In the genomic region with DNA sequence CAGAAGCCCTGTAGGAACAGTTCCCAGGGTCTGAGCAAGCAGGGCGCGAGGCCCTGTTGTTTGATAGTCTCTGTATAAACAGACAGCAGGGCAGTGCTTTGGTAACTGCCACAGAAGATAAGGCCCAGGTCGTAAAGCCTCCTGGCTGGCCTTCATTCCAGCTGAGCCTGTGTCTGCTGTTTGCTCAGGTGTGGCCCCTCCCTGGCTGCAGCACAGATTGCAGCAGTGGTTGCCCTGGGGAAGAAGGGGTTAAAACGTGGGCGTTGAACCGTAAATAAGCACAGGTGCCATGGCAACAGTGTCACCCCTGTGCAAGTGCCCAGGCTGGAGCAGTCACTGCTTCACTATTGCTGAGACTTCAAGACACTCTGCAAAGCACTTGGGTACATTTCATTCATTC, we compare ENCODE assay signal across 11 mouse cellular contexts. TPM values are rescaled to one million over a fixed set of nuclear protein-coding genes. Genes with fewer than 3 reads are reported as not detected.
A peak's percentile ranks its signal among the peaks of the same experiment; 100 is the strongest.
DNase-seq lines count a peak whose midpoint lies in the region; ATAC-seq and TF ChIP-seq lines count a peak whose summit lies in the region.
"Had no signal": no experiment of that assay in that cellular context is flagged by ENCODE, and none has a peak within 500 bp of the region (broad histone marks: within the 10 kb centered on the region; RNA-seq: fewer than 3 reads in every experiment).

No protein-coding gene starts in this region.

- H3K9ac ChIP-seq in forebrain, embryonic 15.5 days (replicated peaks), result no peak overlapping the region
- H3K9ac ChIP-seq in neural tube, embryonic 15.5 days (replicated peaks), result no peak overlapping the region
- H3K9ac ChIP-seq in stomach, embryonic 14.5 days (replicated peaks; ENCODE audit: low read depth, low read length), result no peak overlapping the region
- H3K9ac ChIP-seq: limb, embryonic 13.5 days had no signal

- no peak overlapping the region for H3K4me3 ChIP-seq in forebrain, embryonic 10.5 days
- H3K4me3 ChIP-seq in forebrain, embryonic 15.5 days, result no peak overlapping the region
- H3K4me3 ChIP-seq in neural tube, embryonic 15.5 days (replicated peaks), result no peak overlapping the region
- H3K4me3 ChIP-seq in stomach, embryonic 14.5 days (ENCODE audit: low read depth, low read length), result no peak overlapping the region
- H3K4me3 ChIP-seq in thymus, adult 2 months (ENCODE audit: control insufficient read depth, insufficient read depth, low read length), result no peak overlapping the region
- H3K4me3 ChIP-seq: limb, embryonic 13.5 days had no signal

- WGBS in forebrain, embryonic 10.5 days, result 33% methylated on average over 6 of the region's 6 CpGs
- WGBS in forebrain, embryonic 15.5 days, result 20% methylated on average over 6 of the region's 6 CpGs
- 19% methylated on average over 6 of the region's 6 CpGs for WGBS in neural tube, embryonic 15.5 days
- WGBS in stomach, embryonic 14.5 days, result 10% methylated on average over 6 of the region's 6 CpGs
- WGBS in thymus, adult 2 months, result 76% methylated on average over 6 of the region's 6 CpGs

- no peak for TF ChIP-seq POLR2A in thymus, adult 2 months (IDR thresholded peaks at IDR 0.05; ENCODE audit: control insufficient read depth, extremely low read depth, insufficient read depth, low read length, poor library complexity)

- no peak for TF ChIP-seq CTCF in thymus, adult 2 months (IDR thresholded peaks at IDR 0.05; ENCODE audit: borderline replicate concordance, control insufficient read depth, extremely low read depth, insufficient read depth, low read length, poor library complexity)

- no peak overlapping the region for H3K4me2 ChIP-seq in forebrain, embryonic 15.5 days (replicated peaks)
- H3K4me2 ChIP-seq in neural tube, embryonic 15.5 days, result no peak overlapping the region
- no peak overlapping the region for H3K4me2 ChIP-seq in stomach, embryonic 14.5 days (replicated peaks; ENCODE audit: low read depth, low read length)
- H3K4me2 ChIP-seq: limb, embryonic 13.5 days had no signal

- H3K4me1 ChIP-seq in forebrain, embryonic 10.5 days, result peaks cover 36% of the 10 kb centered on the region
- H3K4me1 ChIP-seq in forebrain, embryonic 15.5 days, result no peaks in the 10 kb centered on the region
- no peaks in the 10 kb centered on the region; the same call in 1 of the 2 replicates for H3K4me1 ChIP-seq in neural tube, embryonic 15.5 days
- H3K4me1 ChIP-seq in stomach, embryonic 14.5 days (ENCODE audit: control insufficient read depth, insufficient read depth, low read length), result no peaks in the 10 kb centered on the region
- H3K4me1 ChIP-seq in thymus, adult 2 months (replicated peaks; ENCODE audit: control insufficient read depth, insufficient read depth, low read length), result no peaks in the 10 kb centered on the region

- peak overlapping the region; percentile 79 for H3K27ac ChIP-seq in forebrain, embryonic 10.5 days
- H3K27ac ChIP-seq in forebrain, embryonic 15.5 days (replicated peaks), result no peak overlapping the region
- no peak overlapping the region for H3K27ac ChIP-seq in neural tube, embryonic 15.5 days (replicated peaks)
- peak overlapping the region; percentile 55; the same call in 1 of the 2 replicates for H3K27ac ChIP-seq in stomach, embryonic 14.5 days (ENCODE audit: low read length)
- no peak overlapping the region for H3K27ac ChIP-seq in thymus, adult 2 months (ENCODE audit: control insufficient read depth, insufficient read depth, low read length)
- H3K27ac ChIP-seq: limb, embryonic 13.5 days had no signal

- ATAC-seq in forebrain, embryonic 15.5 days (replicated peaks), result no peak
- no peak for ATAC-seq in neural tube, embryonic 15.5 days (ENCODE audit: low FRiP score)
- peak; percentile 93 for ATAC-seq in stomach, embryonic 14.5 days (ENCODE audit: insufficient number of reproducible peaks, insufficient read depth, low FRiP score, low read depth)
- ATAC-seq: Patski had no signal

- no peaks in the 10 kb centered on the region for H3K36me3 ChIP-seq in forebrain, embryonic 10.5 days (replicated peaks)
- no peaks in the 10 kb centered on the region for H3K36me3 ChIP-seq in forebrain, embryonic 15.5 days
- H3K36me3 ChIP-seq in neural tube, embryonic 15.5 days, result no peaks in the 10 kb centered on the region
- H3K36me3 ChIP-seq in stomach, embryonic 14.5 days (ENCODE audit: control insufficient read depth, insufficient read depth, low read length), result no peaks in the 10 kb centered on the region
- no peaks in the 10 kb centered on the region for H3K36me3 ChIP-seq in thymus, adult 2 months (ENCODE audit: control insufficient read depth, insufficient read depth, low read length)
- H3K36me3 ChIP-seq: limb, embryonic 13.5 days had no signal

- peak; percentile 58 for DNase-seq in forebrain, embryonic 10.5 days (ENCODE audit: extremely low spot score, low spot score)
- DNase-seq in neural tube, embryonic 10.5 days (ENCODE audit: extremely low spot score, low spot score), result peak; percentile 40
- DNase-seq in liver, result peak; percentile 45
- no peak for DNase-seq in right cerebral cortex, adult 2 months (ENCODE audit: low spot score in 2 of 2)
- no peak for DNase-seq in thymus, adult 2 months
- DNase-seq: heart, postnatal 14 days had no signal

- no peaks in the 10 kb centered on the region for H3K9me3 ChIP-seq in forebrain, embryonic 10.5 days
- no peaks in the 10 kb centered on the region for H3K9me3 ChIP-seq in forebrain, embryonic 15.5 days
- H3K9me3 ChIP-seq in neural tube, embryonic 15.5 days (replicated peaks), result no peaks in the 10 kb centered on the region
- H3K9me3 ChIP-seq in stomach, embryonic 14.5 days (ENCODE audit: control insufficient read depth, low read depth, low read length), result no peaks in the 10 kb centered on the region
- H3K9me3 ChIP-seq: limb, embryonic 13.5 days had no signal

- H3K27me3 ChIP-seq in forebrain, embryonic 10.5 days (ENCODE audit: poor library complexity, severe bottlenecking), result no peaks in the 10 kb centered on the region
- no peaks in the 10 kb centered on the region for H3K27me3 ChIP-seq in forebrain, embryonic 15.5 days
- no peaks in the 10 kb centered on the region for H3K27me3 ChIP-seq in neural tube, embryonic 15.5 days (replicated peaks)
- no peaks in the 10 kb centered on the region for H3K27me3 ChIP-seq in stomach, embryonic 14.5 days (ENCODE audit: control insufficient read depth, insufficient read depth, low read length)
- no peaks in the 10 kb centered on the region for H3K27me3 ChIP-seq in thymus, adult 2 months (ENCODE audit: control insufficient read depth, insufficient read depth, low read length)
- H3K27me3 ChIP-seq: limb, embryonic 13.5 days; Patski had no signal

RNA-seq across cellular contexts. Expression of gene Kcnk5, which starts 26.8 kb away (rescaled TPM):
- 16.1 and 16.8 TPM in 2 replicates for polyA plus RNA-seq in forebrain, embryonic 10.5 days (2016; fragmentation: Nextera tagmentation; extraction: Ambion mirVana)
- 3.3 TPM in 2 replicates for polyA plus RNA-seq in forebrain, embryonic 15.5 days (2015; fragmentation: Nextera tagmentation; extraction: Ambion mirVana)
- 1.5 and 4.2 TPM in 2 replicates for polyA plus RNA-seq in neural tube, embryonic 15.5 days (2015; fragmentation: Nextera tagmentation; extraction: Ambion mirVana)
- 5.5 and 6.7 TPM in 2 replicates for polyA plus RNA-seq in stomach, embryonic 14.5 days (2014; fragmentation: Nextera tagmentation; extraction: Ambion mirVana)
- polyA plus RNA-seq in thymus, adult 2 months (2012; rRNA removed), result 6.1 and 6.7 TPM in 2 replicates

Comparison
In these comparisons a context has a peak if more than half of its experiments do, and no peak if none do; other contexts are left out.
1. H3K27ac ChIP-seq: peak in forebrain, embryonic 10.5 days (single experiment) and stomach, embryonic 14.5 days (single experiment); none in forebrain, embryonic 15.5 days (single experiment), neural tube, embryonic 15.5 days (single experiment) and thymus, adult 2 months (single experiment).
2. DNase-seq: peak in forebrain, embryonic 10.5 days (single experiment), neural tube, embryonic 10.5 days (single experiment) and liver (single experiment); none in right cerebral cortex, adult 2 months (0 of 2) and thymus, adult 2 months (single experiment).